Mouse (Mus musculus) ovary, postnatal 14 days (tissue): ENCODE results near the gene Gabre.

Source experiments
- DNase-seq: peaks from one replicate; pipeline ENCODE4 v3.0.0; 2022; ENCODE audit warnings: low spot score

The Gabre gene

GRCm38 (mm10) chrX:72274659-72275371, at the start of gene Gabre:
Gene Gabre (minus strand): TSS chrX:72274803.
- DNase-seq, result peak; percentile 10

GRCm38 (mm10) chrX:72297812-72298211, 23.2 kb upstream of the Gabre start:
- no peak for DNase-seq

DNA sequence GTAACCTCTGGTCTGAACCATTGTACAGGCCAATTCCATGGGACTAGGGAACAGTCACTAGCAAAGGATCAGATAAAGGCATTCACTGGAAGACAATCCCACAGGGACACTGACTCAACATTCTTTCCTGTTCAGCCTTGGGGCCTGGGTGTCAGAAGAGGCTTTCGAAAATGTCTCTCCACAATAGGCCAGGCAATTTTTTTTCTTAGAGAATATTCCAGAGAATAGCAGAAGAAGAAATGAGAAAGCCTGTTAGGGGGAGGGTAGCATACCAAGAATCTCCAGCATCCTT, 715 bp upstream of the Gabre start:
- DNase-seq, result no peak

GRCm38 (mm10) chrX:72273966-72274658, 491 bp downstream of the Gabre start:
- no peak for DNase-seq

GRCm38 (mm10) chrX:72270637-72271036, 4.0 kb downstream of the Gabre start:
- DNase-seq, result no peak

DNA sequence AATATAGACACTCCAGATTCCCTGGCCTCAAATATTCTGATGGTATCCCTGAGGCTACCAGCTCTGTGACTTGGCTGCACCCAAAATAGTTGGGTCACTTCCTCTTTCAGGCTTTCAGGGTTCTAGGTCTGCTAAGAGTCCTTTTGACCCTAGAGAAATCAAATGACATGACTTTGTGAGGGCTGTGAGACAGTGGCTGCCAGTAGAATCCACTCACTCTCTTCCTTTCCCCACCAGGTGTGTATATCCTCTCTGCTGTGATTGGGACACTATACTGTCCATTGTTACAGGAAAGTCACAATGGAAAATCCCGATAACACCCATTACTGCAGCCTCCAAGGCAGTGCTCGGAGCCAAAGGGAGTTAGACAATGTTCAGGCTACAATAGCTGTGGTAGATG, 52.9 kb downstream of the Gabre start, which contains the start of gene Magea4:
Gene Magea4 (plus strand): TSS at position 301 of the 400 bp plus-strand sequence.
- no peak for DNase-seq
